Mouse (Mus musculus) forebrain, embryonic 14.5 days (tissue): ENCODE data around the gene Cnppd1. TPM values are rescaled to one million over a fixed set of nuclear protein-coding genes. Genes with fewer than 3 reads are reported as not detected.

Source experiments
- ATAC-seq: fragments of 200-750 bp; cut with Nextera tagmentation; 2 replicates; pipeline ENCODE4 v1.8.0; 2017; ENCODE audit warnings: mild to moderate bottlenecking, moderate library complexity
- DNase-seq: peaks from one replicate; pipeline ENCODE4 v3.0.0-alpha.2; 2015; ENCODE audit warnings: low spot score
- H3K27ac ChIP-seq: fragments of 300-500 bp; sonication (generic); 2 replicates; pipeline ENCODE4 v1.5.1; 2014; ENCODE audit warnings: low read depth, mild to moderate bottlenecking, control low read depth, low read length, moderate library complexity
- H3K27me3 ChIP-seq: fragments of 300-500 bp; sonication (generic); replicated peaks from 2 replicates; pipeline ENCODE4 v1.6.1; 2014; ENCODE audit warnings: low read length, control low read depth, mixed read lengths; ENCODE audit not compliant: control insufficient read depth, insufficient read depth
- H3K36me3 ChIP-seq: fragments of 300-500 bp; sonication (generic); 2 replicates; pipeline ENCODE4 v1.6.1; 2014; ENCODE audit warnings: low read length, control low read depth; ENCODE audit not compliant: control insufficient read depth, insufficient read depth
- H3K4me1 ChIP-seq: fragments of 300-500 bp; sonication (generic); 2 replicates; pipeline ENCODE4 v1.6.1; 2014; ENCODE audit warnings: antibody characterized with exemption, low read length, control low read depth; ENCODE audit not compliant: control insufficient read depth, insufficient read depth
- H3K4me2 ChIP-seq: fragments of 300-500 bp; sonication (generic); 2 replicates; pipeline ENCODE4 v1.6.1; 2014; ENCODE audit warnings: mild to moderate bottlenecking, control low read depth, low read length
- H3K4me3 ChIP-seq: fragments of 300-500 bp; sonication (generic); 2 replicates; pipeline ENCODE4 v1.5.1; 2014; ENCODE audit warnings: low read depth, low read length, control low read depth
- H3K9ac ChIP-seq: fragments of 300-500 bp; sonication (generic); 2 replicates; pipeline ENCODE4 v1.6.1; 2014; ENCODE audit warnings: mild to moderate bottlenecking, low read length, control low read depth, moderate library complexity
- H3K9me3 ChIP-seq: fragments of 300-500 bp; sonication (generic); replicated peaks from 2 replicates; pipeline ENCODE4 v1.6.1; 2016; ENCODE audit warnings: low read length, control low read depth, mixed read lengths; ENCODE audit not compliant: control insufficient read depth
- WGBS: fragments of 180-500 bp; shearing (Covaris S2); extraction: QIAGEN DNeasy Blood & Tissue Kit; methylation state at CpG from one replicate; pipeline ENCODE4 v1.1.7; 2014; 5-methylcytosine and 5-hydroxymethylcytosine counted together
- polyA plus RNA-seq: library from polyadenylated mRNA; unstranded; fragments of >200 nt; fragmentation: Nextera tagmentation; extraction: Ambion mirVana; gene quantifications from 2 replicates; pipeline ENCODE4 v1.2.1, GENCODE M21; 2014

Gene Cnppd1
- polyA plus RNA-seq: 40.4 and 53.6 TPM in 2 replicates

- Histone ChIP-seq H3K9ac (peak within 1 kb of the TSS; percentile 93), H3K4me1 (peaks cover 16% of the 10 kb centered on the region), H3K9me3 (no peaks in the 10 kb centered on the region), H3K27me3 (no peaks in the 10 kb centered on the region), H3K36me3 (peaks cover 58% of the 10 kb centered on the region), H3K27ac (peak within 1 kb of the TSS; percentile 97), H3K4me3 (peak within 1 kb of the TSS; percentile 87), H3K4me2 (peak within 1 kb of the TSS; percentile 88)
- DNase-seq: peak; percentile 97
- under 1% methylated on average over 79 of the region's 91 CpGs for WGBS
- peak; percentile 93 for ATAC-seq
Observed at GRCm38 (mm10) chr1:75142301-75143261, at the start of gene Cnppd1, which contains the start of gene Retreg2. Gene Cnppd1, minus strand, starts transcription at chr1:75142711. Gene Retreg2, plus strand, starts transcription at chr1:75142778.

- H3K27ac ChIP-seq: peak within 1 kb of the TSS; percentile 84
- peaks cover 30% of the 10 kb centered on the region for H3K36me3 ChIP-seq
- H3K27me3 ChIP-seq: no peaks in the 10 kb centered on the region
- WGBS: under 1% methylated on average over 47 of the region's 56 CpGs
- H3K9ac ChIP-seq: peak within 1 kb of the TSS; percentile 87
- peak within 1 kb of the TSS; percentile 62 for H3K4me3 ChIP-seq
- H3K4me1 ChIP-seq: peaks cover 14% of the 10 kb centered on the region
- DNase-seq (peak; percentile 99), ATAC-seq (peak; percentile 100)
- H3K4me2 ChIP-seq: peak within 1 kb of the TSS; percentile 98
- H3K9me3 ChIP-seq: no peaks in the 10 kb centered on the region
Observed at GRCm38 (mm10) chr1:75191622-75192402, 49.3 kb upstream of the Cnppd1 start, which contains the start of the genes Ankzf1 and Atg9a. Gene Ankzf1, plus strand, starts transcription at chr1:75192151. Gene Atg9a, minus strand, starts transcription at chr1:75192196.

- Histone ChIP-seq H3K27me3 (no peaks in the 10 kb centered on the region), H3K36me3 (peaks cover 30% of the 10 kb centered on the region), H3K4me2 (peak overlapping the region; percentile 84), H3K9me3 (no peaks in the 10 kb centered on the region), H3K4me3 (peak overlapping the region; percentile 62), H3K9ac (peak overlapping the region; percentile 87), H3K27ac (peak overlapping the region; percentile 81), H3K4me1 (peaks cover 14% of the 10 kb centered on the region)
- 49% methylated on average over 5 of the region's 5 CpGs for WGBS
- DNase-seq (no peak), ATAC-seq (no peak)
Observed at GRCm38 (mm10) chr1:75191258-75191621, 48.7 kb upstream of the Cnppd1 start.

- no peak overlapping the region for H3K4me3 ChIP-seq
- no peak overlapping the region for H3K9ac ChIP-seq
- peak overlapping the region; percentile 84; the same call in 1 of the 2 replicates for H3K4me2 ChIP-seq
- H3K36me3 ChIP-seq: peaks cover 30% of the 10 kb centered on the region
- H3K4me1 ChIP-seq: peaks cover 14% of the 10 kb centered on the region
- no peaks in the 10 kb centered on the region for H3K9me3 ChIP-seq
- H3K27ac ChIP-seq: no peak overlapping the region
- H3K27me3 ChIP-seq: no peaks in the 10 kb centered on the region
- DNase-seq: no peak
- no peak for ATAC-seq
- 76% methylated on average over 2 of the region's 2 CpGs for WGBS
Observed at GRCm38 (mm10) chr1:75190577-75190976, 48.1 kb upstream of the Cnppd1 start.

GRCm38 (mm10) chr1:75187914-75188483, 45.5 kb upstream of the Cnppd1 start:
- Histone ChIP-seq H3K4me2 (no peak overlapping the region), H3K36me3 (peaks cover 53% of the 10 kb centered on the region), H3K4me1 (peaks cover 10% of the 10 kb centered on the region), H3K27me3 (no peaks in the 10 kb centered on the region), H3K9me3 (no peaks in the 10 kb centered on the region), H3K9ac (no peak overlapping the region), H3K4me3 (no peak overlapping the region), H3K27ac (no peak overlapping the region)
- 85% methylated on average over 2 of the region's 2 CpGs for WGBS
- no peak for DNase-seq
- ATAC-seq: no peak

GRCm38 (mm10) chr1:75187126-75187525, 44.6 kb upstream of the Cnppd1 start:
- ATAC-seq: no peak
- Histone ChIP-seq H3K36me3 (peaks cover 62% of the 10 kb centered on the region), H3K27me3 (no peaks in the 10 kb centered on the region), H3K9me3 (no peaks in the 10 kb centered on the region), H3K4me2 (no peak overlapping the region), H3K4me3 (no peak overlapping the region), H3K9ac (no peak overlapping the region), H3K27ac (no peak overlapping the region), H3K4me1 (peaks cover 5% of the 10 kb centered on the region)
- no peak for DNase-seq

GRCm38 (mm10) chr1:75185495-75185894, 43.0 kb upstream of the Cnppd1 start:
- Histone ChIP-seq H3K9ac (no peak overlapping the region), H3K36me3 (peaks cover 73% of the 10 kb centered on the region), H3K27ac (no peak overlapping the region), H3K4me3 (no peak overlapping the region), H3K9me3 (no peaks in the 10 kb centered on the region), H3K27me3 (no peaks in the 10 kb centered on the region), H3K4me2 (no peak overlapping the region), H3K4me1 (no peaks in the 10 kb centered on the region)
- no peak for DNase-seq
- WGBS: 92% methylated on average over 11 of the region's 11 CpGs
- no peak for ATAC-seq

- Histone ChIP-seq H3K4me1 (peaks cover 7% of the 10 kb centered on the region), H3K4me3 (no peak overlapping the region), H3K27me3 (no peaks in the 10 kb centered on the region), H3K36me3 (peaks cover 63% of the 10 kb centered on the region), H3K27ac (no peak overlapping the region), H3K9ac (no peak overlapping the region), H3K4me2 (no peak overlapping the region), H3K9me3 (no peaks in the 10 kb centered on the region)
- no peak for ATAC-seq
- DNase-seq: no peak
- 67% methylated on average over 4 of the region's 4 CpGs for WGBS
Observed at GRCm38 (mm10) chr1:75182160-75182559, 39.6 kb upstream of the Cnppd1 start.
